Mouse (Mus musculus): ENCODE data around the gene Arid1a. TPM values are rescaled to one million over a fixed set of nuclear protein-coding genes. Genes with fewer than 3 reads are reported as not detected.

The Arid1a gene
- polyA plus RNA-seq, 1 experiment from 2014 or later, result 28.1 TPM

DNA sequence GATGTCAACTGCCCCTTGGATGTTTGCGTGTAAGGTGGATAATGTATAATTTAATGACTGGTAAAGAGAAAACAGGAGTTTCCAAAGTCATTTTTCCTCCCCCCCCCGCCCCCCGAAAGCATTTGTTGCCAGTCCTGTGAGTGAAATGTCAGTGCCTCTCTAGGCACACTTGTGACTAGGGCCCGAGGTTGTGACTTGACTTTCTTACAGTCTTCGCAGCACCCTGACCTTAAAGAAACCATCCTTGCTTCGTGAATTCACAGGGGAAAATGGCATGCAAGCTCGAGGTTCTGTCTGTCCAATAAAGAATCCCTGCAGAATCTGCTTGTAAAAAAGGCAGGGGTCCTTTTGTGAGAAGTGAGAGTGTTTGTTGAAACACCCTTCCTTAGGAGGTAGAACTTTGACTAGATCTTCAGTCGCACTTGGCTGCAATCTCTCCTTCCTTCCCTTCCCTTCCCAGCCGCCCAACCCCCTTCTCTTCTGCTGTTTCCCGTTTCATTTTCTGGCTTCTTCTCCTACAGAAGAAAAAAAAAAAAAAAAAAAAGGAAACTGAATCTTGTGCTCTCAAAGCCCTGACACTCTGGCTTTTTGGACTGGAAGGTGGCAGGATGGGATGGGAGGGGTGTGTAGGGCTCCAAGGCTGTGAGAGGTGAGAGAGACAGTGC lies 82.8 kb downstream of the Arid1a start:
- 27% methylated on average over 10 of the region's 10 CpGs for WGBS
- Histone ChIP-seq H3K4me2 (ENCODE audit: low read length) (peak overlapping the region; percentile 91), H3K9me3 (ENCODE audit: control insufficient read depth, low read length) (no peaks in the 10 kb centered on the region), H3K27ac (replicated peaks in 1 of 2; ENCODE audit: control insufficient read depth in 1 of 2, insufficient read depth in 1 of 2, low read depth in 2 of 2, low read length in 2 of 2) (peak overlapping the region; percentile 97 to 99), H3K36me3 (ENCODE audit: control insufficient read depth, insufficient read depth, low read length) (peaks cover 16% of the 10 kb centered on the region), H3K4me1 (ENCODE audit: control insufficient read depth in 2 of 2, insufficient read depth in 2 of 2, low read length in 2 of 2) (peaks cover 25 to 56% of the 10 kb centered on the region in 2 experiments), H3K9ac (ENCODE audit: low read length) (peak overlapping the region; percentile 94), H3K4me3 (ENCODE audit: control insufficient read depth in 1 of 2, insufficient read depth in 1 of 2, low read depth in 1 of 2, low read length in 2 of 2) (peak overlapping the region in 1 of 2 experiments; percentile 70; a peak in 1 of 4 replicates), H3K27me3 (ENCODE audit: control insufficient read depth, insufficient read depth, low read length) (no peaks in the 10 kb centered on the region)
- no peak for ATAC-seq (ENCODE audit: insufficient number of reproducible peaks, insufficient read depth, low FRiP score, low read depth)

DNA sequence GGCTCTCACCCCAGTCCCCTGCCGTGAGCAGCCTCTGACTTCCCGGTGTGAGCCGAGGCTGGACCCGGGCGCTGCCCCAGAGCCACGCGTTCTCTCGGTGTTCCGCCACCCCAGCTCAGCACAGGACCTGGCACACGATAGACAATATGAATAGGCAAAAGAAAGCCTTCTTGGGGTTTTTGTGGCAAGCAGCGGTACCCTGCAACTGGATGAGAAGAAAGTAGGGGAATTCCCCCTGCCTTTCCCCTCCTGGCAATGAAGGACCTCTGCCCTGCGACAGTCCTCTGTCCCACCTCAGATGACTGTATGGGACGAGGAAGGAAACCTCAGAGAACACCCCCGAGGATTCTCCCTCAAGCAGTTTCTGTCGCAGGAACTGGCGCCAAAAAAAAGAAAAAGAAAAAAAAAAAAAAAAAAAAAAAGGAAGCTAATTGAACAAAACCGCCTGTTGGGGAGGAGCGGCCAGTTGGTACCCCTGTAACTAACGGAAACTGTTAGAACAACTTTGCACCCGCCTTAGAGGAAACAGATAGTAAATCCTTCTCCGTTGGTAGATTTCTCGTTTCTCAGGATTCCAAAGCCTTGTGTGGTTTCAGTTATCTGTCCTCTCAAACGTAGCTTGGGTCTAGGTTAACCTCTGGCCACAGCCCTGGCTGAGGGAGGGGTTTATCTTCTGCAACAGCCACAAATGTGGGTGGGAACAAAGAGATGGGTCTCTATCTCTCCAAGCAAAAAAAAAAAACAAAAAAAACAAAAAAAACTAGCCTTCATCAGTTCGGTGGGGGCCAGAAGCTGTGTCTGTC lies 83.5 kb downstream of the Arid1a start:
- WGBS, result 2% methylated on average over 24 of the region's 24 CpGs
- Histone ChIP-seq H3K9ac (ENCODE audit: low read length) (peak overlapping the region; percentile 94), H3K4me3 (ENCODE audit: control insufficient read depth in 1 of 2, insufficient read depth in 1 of 2, low read depth in 1 of 2, low read length in 2 of 2) (peak overlapping the region; percentile 70 to 89), H3K27ac (replicated peaks in 1 of 2; ENCODE audit: control insufficient read depth in 1 of 2, insufficient read depth in 1 of 2, low read depth in 2 of 2, low read length in 2 of 2) (peak overlapping the region; percentile 97 to 99), H3K4me2 (ENCODE audit: low read length) (peak overlapping the region; percentile 91), H3K36me3 (ENCODE audit: control insufficient read depth, insufficient read depth, low read length) (peaks cover 16% of the 10 kb centered on the region), H3K9me3 (ENCODE audit: control insufficient read depth, low read length) (no peaks in the 10 kb centered on the region), H3K27me3 (ENCODE audit: control insufficient read depth, insufficient read depth, low read length) (no peaks in the 10 kb centered on the region), H3K4me1 (ENCODE audit: control insufficient read depth in 2 of 2, insufficient read depth in 2 of 2, low read length in 2 of 2) (peaks cover 25 to 56% of the 10 kb centered on the region in 2 experiments)
- ATAC-seq (ENCODE audit: insufficient number of reproducible peaks, insufficient read depth, low FRiP score, low read depth), result no peak

DNA sequence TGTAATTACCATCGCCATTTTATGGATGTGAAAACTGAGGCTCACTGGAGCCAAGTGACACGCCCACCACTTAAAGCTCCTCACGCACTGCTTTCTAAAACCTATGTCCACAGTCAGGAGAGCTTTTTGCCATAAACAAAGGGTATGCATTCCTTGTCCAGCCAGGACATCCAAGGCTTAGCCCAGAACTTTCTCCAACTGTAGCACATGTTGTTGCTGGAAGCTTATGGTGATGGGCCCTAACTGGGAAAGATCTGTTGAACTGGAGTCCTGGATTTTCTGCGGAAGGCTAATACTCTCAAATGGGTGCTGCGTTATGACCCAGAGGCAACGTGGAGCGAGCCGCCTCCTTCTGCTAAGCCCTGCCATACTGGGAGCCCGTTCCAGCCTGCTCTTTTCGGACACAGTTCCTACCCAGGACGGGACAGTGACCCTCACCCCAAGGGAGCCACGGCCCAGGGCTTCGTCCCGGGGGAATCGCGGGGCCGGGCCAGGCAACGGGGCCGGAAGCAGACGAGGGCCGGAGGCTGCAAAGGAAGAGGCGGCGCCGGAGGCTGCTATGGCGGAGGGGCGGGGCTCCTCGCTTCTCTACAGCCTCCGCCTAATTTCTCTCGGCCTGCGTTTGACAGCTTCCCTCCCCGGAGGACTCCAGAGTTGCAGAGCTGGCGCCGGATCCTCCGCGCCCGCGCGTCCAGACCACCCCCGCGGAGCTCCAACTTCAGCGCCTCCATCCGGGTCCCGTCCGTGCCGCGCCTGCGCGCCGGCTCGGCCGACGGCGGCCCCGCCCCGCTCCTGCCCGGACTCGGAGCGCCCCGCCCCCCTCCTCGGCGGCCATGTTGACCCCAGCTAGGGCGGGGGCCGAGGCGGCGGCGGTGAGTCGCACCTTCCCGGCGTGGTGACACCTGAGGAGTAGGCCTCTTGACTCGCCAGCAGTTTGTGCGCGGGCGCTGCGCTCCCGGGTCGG lies 84.4 kb downstream of the Arid1a start, which contains the start of gene Pigv:
TSS of gene Pigv (minus strand) at position 767 of the 964 bp plus-strand sequence.
- ATAC-seq (ENCODE audit: insufficient number of reproducible peaks, insufficient read depth, low FRiP score, low read depth), result peak; percentile 87

DNA sequence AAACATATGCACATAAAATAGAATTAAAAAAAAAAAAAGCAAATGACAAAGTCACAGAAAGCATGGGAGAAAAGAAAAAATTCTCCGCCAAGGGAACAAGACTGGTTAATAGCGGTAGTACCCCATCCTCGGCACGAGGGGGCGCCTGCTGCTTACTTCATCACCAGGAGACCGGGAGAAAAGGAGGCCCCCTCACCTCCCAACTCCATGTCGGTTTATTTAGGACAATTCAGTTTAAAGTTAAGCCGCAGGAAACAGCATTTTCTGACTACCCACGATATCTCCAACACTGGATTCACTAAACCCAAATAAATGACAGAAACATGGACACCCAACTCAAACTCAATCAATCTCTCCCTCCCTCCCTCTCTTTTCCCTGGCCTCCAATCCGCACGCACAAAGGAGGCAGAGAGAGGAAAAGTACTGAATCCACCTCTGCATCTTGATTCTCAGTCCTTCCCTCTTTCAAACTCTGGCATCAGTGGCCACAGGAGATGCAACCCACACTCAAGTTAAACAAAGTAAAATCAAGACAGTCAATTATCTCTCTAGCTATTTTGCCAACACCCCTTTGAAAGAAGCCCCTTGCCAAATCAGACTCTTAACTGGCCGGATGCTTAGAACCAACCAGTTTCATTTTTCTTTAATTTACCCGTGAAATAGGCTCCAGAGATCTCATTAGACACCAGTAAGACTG lies 85.2 kb downstream of the Arid1a start:
- WGBS, result 5% methylated on average over 13 of the region's 13 CpGs
- peaks cover 25 to 46% of the 10 kb centered on the region in 2 experiments for H3K4me1 ChIP-seq (ENCODE audit: control insufficient read depth in 2 of 2, insufficient read depth in 2 of 2, low read length in 2 of 2)

More for the DNA sequence above, 84.4 kb downstream of the Arid1a start, which contains the start of gene Pigv:
- WGBS, result under 1% methylated on average over 69 of the region's 76 CpGs
- H3K36me3 ChIP-seq (ENCODE audit: control insufficient read depth, insufficient read depth, low read length), result peaks cover 17% of the 10 kb centered on the region; the same call in 1 of the 2 replicates
- peak within 1 kb of the TSS; percentile 94 for H3K9ac ChIP-seq (ENCODE audit: low read length)
- peaks cover 25 to 54% of the 10 kb centered on the region in 2 experiments for H3K4me1 ChIP-seq (ENCODE audit: control insufficient read depth in 2 of 2, insufficient read depth in 2 of 2, low read length in 2 of 2)
- no peaks in the 10 kb centered on the region for H3K27me3 ChIP-seq (ENCODE audit: control insufficient read depth, insufficient read depth, low read length)
- H3K9me3 ChIP-seq (ENCODE audit: control insufficient read depth, low read length), result no peaks in the 10 kb centered on the region
- peak within 1 kb of the TSS; percentile 91 for H3K4me2 ChIP-seq (ENCODE audit: low read length)
- H3K4me3 ChIP-seq (ENCODE audit: control insufficient read depth in 1 of 2, insufficient read depth in 1 of 2, low read depth in 1 of 2, low read length in 2 of 2), result peak within 1 kb of the TSS; percentile 70 to 89
- peak within 1 kb of the TSS; percentile 97 to 99 for H3K27ac ChIP-seq (replicated peaks in 1 of 2; ENCODE audit: control insufficient read depth in 1 of 2, insufficient read depth in 1 of 2, low read depth in 2 of 2, low read length in 2 of 2)

DNA sequence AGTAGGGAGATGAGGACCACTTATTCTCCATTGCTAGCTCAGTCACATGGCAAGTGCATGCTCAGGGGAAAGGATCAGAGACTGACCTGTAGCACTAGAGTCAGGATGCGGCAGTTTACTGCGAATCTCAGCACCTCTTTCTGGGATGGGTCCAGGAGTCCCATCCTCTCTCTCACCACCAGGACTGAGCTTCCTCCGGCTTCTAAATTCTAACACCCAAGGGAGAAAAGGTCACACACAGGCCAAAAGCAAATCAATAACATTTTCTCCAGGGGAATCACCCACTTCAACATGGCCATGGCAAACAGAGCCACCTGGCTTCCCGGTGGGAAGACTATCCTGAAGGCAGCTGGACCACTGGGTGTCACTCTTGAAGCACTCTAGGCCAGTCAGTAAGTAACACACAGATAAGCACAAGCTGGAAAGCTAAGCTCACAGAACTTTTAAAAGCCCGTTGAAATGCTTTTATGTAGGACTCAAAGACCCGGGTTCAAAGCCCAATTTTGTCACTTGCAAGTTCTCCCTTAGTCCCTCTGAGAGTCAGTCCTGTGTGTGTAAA lies 86.8 kb downstream of the Arid1a start:
- ATAC-seq (ENCODE audit: insufficient number of reproducible peaks, insufficient read depth, low FRiP score, low read depth), result no peak
- no peaks in the 10 kb centered on the region for H3K27me3 ChIP-seq (ENCODE audit: control insufficient read depth, insufficient read depth, low read length)
- no peak overlapping the region for H3K4me2 ChIP-seq (ENCODE audit: low read length)
- no peak overlapping the region for H3K4me3 ChIP-seq (ENCODE audit: control insufficient read depth in 1 of 2, insufficient read depth in 1 of 2, low read depth in 1 of 2, low read length in 2 of 2)
- peaks cover 26% of the 10 kb centered on the region for H3K36me3 ChIP-seq (ENCODE audit: control insufficient read depth, insufficient read depth, low read length)
- H3K9me3 ChIP-seq (ENCODE audit: control insufficient read depth, low read length), result no peaks in the 10 kb centered on the region
- peaks cover 18 to 34% of the 10 kb centered on the region in 2 experiments for H3K4me1 ChIP-seq (ENCODE audit: control insufficient read depth in 2 of 2, insufficient read depth in 2 of 2, low read length in 2 of 2)
- peak overlapping the region; percentile 94; the same call in 1 of the 2 replicates for H3K9ac ChIP-seq (ENCODE audit: low read length)
- 52% methylated on average over 6 of the region's 6 CpGs for whole genome bisulfite sequencing
- H3K27ac ChIP-seq (replicated peaks in 1 of 2; ENCODE audit: control insufficient read depth in 1 of 2, insufficient read depth in 1 of 2, low read depth in 2 of 2, low read length in 2 of 2), result no peak overlapping the region

More for the DNA sequence above, 85.2 kb downstream of the Arid1a start:
- Histone ChIP-seq H3K27ac (replicated peaks in 1 of 2; ENCODE audit: control insufficient read depth in 1 of 2, insufficient read depth in 1 of 2, low read depth in 2 of 2, low read length in 2 of 2) (peak overlapping the region; percentile 97 to 99), H3K4me3 (ENCODE audit: control insufficient read depth in 1 of 2, insufficient read depth in 1 of 2, low read depth in 1 of 2, low read length in 2 of 2) (peak overlapping the region; percentile 70 to 89), H3K4me2 (ENCODE audit: low read length) (peak overlapping the region; percentile 91), H3K9ac (ENCODE audit: low read length) (peak overlapping the region; percentile 94), H3K9me3 (ENCODE audit: control insufficient read depth, low read length) (no peaks in the 10 kb centered on the region), H3K36me3 (ENCODE audit: control insufficient read depth, insufficient read depth, low read length) (peaks cover 23% of the 10 kb centered on the region), H3K27me3 (ENCODE audit: control insufficient read depth, insufficient read depth, low read length) (no peaks in the 10 kb centered on the region)
- ATAC-seq (ENCODE audit: insufficient number of reproducible peaks, insufficient read depth, low FRiP score, low read depth), result no peak

DNA sequence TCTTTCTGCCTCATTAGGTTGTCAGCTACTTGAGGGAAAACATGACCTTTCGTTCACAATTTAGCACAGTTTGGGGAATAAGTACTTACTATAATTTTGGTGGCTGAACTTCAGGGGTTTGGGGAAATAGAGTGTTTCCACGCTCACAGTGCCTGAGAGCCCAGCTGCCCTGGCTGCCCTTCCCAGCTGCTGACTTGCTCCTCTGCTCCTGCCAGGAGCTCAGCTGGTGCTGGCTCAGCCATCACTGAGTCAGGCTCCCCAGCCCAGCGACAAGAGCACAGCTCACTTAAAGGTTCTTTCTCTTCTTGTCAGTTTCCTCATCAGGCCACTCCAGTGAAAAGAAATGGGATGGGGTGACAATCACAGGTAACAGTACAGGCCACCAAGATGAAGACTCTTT lies 88.0 kb downstream of the Arid1a start:
- H3K4me1 ChIP-seq (ENCODE audit: control insufficient read depth in 2 of 2, insufficient read depth in 2 of 2, low read length in 2 of 2), result peaks cover 8 to 23% of the 10 kb centered on the region in 2 experiments; a peak in 3 of 4 replicates
- 68% methylated on average over 3 of the region's 3 CpGs for WGBS
- no peak overlapping the region for H3K4me3 ChIP-seq (ENCODE audit: control insufficient read depth in 1 of 2, insufficient read depth in 1 of 2, low read depth in 1 of 2, low read length in 2 of 2)
- H3K4me2 ChIP-seq (ENCODE audit: low read length), result no peak overlapping the region
- no peaks in the 10 kb centered on the region for H3K9me3 ChIP-seq (ENCODE audit: control insufficient read depth, low read length)
- H3K36me3 ChIP-seq (ENCODE audit: control insufficient read depth, insufficient read depth, low read length), result peaks cover 34% of the 10 kb centered on the region
- no peaks in the 10 kb centered on the region for H3K27me3 ChIP-seq (ENCODE audit: control insufficient read depth, insufficient read depth, low read length)
- ATAC-seq (ENCODE audit: insufficient number of reproducible peaks, insufficient read depth, low FRiP score, low read depth), result no peak
- H3K27ac ChIP-seq (replicated peaks in 1 of 2; ENCODE audit: control insufficient read depth in 1 of 2, insufficient read depth in 1 of 2, low read depth in 2 of 2, low read length in 2 of 2), result no peak overlapping the region
- no peak overlapping the region for H3K9ac ChIP-seq (ENCODE audit: low read length)

Measured in heart, embryonic 14.5 days (tissue).